Mouse (Mus musculus): ENCODE data around the gene Dusp3. TPM values are rescaled to one million over a fixed set of nuclear protein-coding genes. Genes with fewer than 3 reads are reported as not detected.

The Dusp3 gene
- polyA plus RNA-seq, 1 experiment: 13.3 TPM

- Histone ChIP-seq H3K4me1 (ENCODE audit: control insufficient read depth, insufficient read depth, low read length) (no peaks in the 10 kb centered on the region), H3K36me3 (ENCODE audit: control insufficient read depth, insufficient read depth, low read length, poor library complexity, severe bottlenecking) (no peaks in the 10 kb centered on the region), H3K27ac (ENCODE audit: insufficient read depth, low read length) (no peak overlapping the region), H3K9ac (ENCODE audit: low read depth, poor library complexity, severe bottlenecking) (no peak overlapping the region), H3K9me3 (replicated peaks; ENCODE audit: control insufficient read depth, insufficient read depth, low read length, poor library complexity, severe bottlenecking) (no peaks in the 10 kb centered on the region), H3K4me3 (ENCODE audit: low read depth, low read length) (no peak overlapping the region), H3K27me3 (ENCODE audit: control insufficient read depth, insufficient read depth, low read length, poor library complexity, severe bottlenecking) (no peaks in the 10 kb centered on the region)
- TF ChIP-seq EP300 (IDR thresholded peaks at IDR 0.05; ENCODE audit: insufficient read depth, low read depth, low read length): no peak
- no peak for TF ChIP-seq CTCF (IDR thresholded peaks at IDR 0.05; ENCODE audit: low read depth, low read length)
- TF ChIP-seq POLR2A (IDR thresholded peaks at IDR 0.05; ENCODE audit: insufficient read depth, low read length): no peak
Measured at GRCm38 (mm10) chr11:102008954-102009637, 22.3 kb upstream of the Dusp3 start.

GRCm38 (mm10) chr11:102008372-102008771 is 21.6 kb upstream of the Dusp3 start:
- H3K4me1 ChIP-seq (ENCODE audit: control insufficient read depth, insufficient read depth, low read length): no peaks in the 10 kb centered on the region
- no peak overlapping the region for H3K9ac ChIP-seq (ENCODE audit: low read depth, poor library complexity, severe bottlenecking)
- no peaks in the 10 kb centered on the region for H3K9me3 ChIP-seq (replicated peaks; ENCODE audit: control insufficient read depth, insufficient read depth, low read length, poor library complexity, severe bottlenecking)
- H3K27ac ChIP-seq (ENCODE audit: insufficient read depth, low read length): no peak overlapping the region
- no peaks in the 10 kb centered on the region for H3K27me3 ChIP-seq (ENCODE audit: control insufficient read depth, insufficient read depth, low read length, poor library complexity, severe bottlenecking)
- TF ChIP-seq EP300 (IDR thresholded peaks at IDR 0.05; ENCODE audit: insufficient read depth, low read depth, low read length) (no peak), POLR2A (IDR thresholded peaks at IDR 0.05; ENCODE audit: insufficient read depth, low read length) (no peak), CTCF (IDR thresholded peaks at IDR 0.05; ENCODE audit: low read depth, low read length) (no peak)
- H3K36me3 ChIP-seq (ENCODE audit: control insufficient read depth, insufficient read depth, low read length, poor library complexity, severe bottlenecking): no peaks in the 10 kb centered on the region
- H3K4me3 ChIP-seq (ENCODE audit: low read depth, low read length): no peak overlapping the region

- H3K36me3 ChIP-seq (ENCODE audit: control insufficient read depth, insufficient read depth, low read length, poor library complexity, severe bottlenecking): no peaks in the 10 kb centered on the region
- TF ChIP-seq POLR2A (IDR thresholded peaks at IDR 0.05; ENCODE audit: insufficient read depth, low read length): no peak
- no peak for TF ChIP-seq EP300 (IDR thresholded peaks at IDR 0.05; ENCODE audit: insufficient read depth, low read depth, low read length)
- TF ChIP-seq CTCF (IDR thresholded peaks at IDR 0.05; ENCODE audit: low read depth, low read length): no peak
- H3K27ac ChIP-seq (ENCODE audit: insufficient read depth, low read length): no peak overlapping the region
- H3K9me3 ChIP-seq (replicated peaks; ENCODE audit: control insufficient read depth, insufficient read depth, low read length, poor library complexity, severe bottlenecking): no peaks in the 10 kb centered on the region
- no peaks in the 10 kb centered on the region for H3K27me3 ChIP-seq (ENCODE audit: control insufficient read depth, insufficient read depth, low read length, poor library complexity, severe bottlenecking)
- no peak overlapping the region for H3K9ac ChIP-seq (ENCODE audit: low read depth, poor library complexity, severe bottlenecking)
- no peak overlapping the region for H3K4me3 ChIP-seq (ENCODE audit: low read depth, low read length)
- no peaks in the 10 kb centered on the region for H3K4me1 ChIP-seq (ENCODE audit: control insufficient read depth, insufficient read depth, low read length)
Measured at GRCm38 (mm10) chr11:102006688-102007087, 19.9 kb upstream of the Dusp3 start.

- no peak overlapping the region for H3K9ac ChIP-seq (ENCODE audit: low read depth, poor library complexity, severe bottlenecking)
- no peaks in the 10 kb centered on the region for H3K4me1 ChIP-seq (ENCODE audit: control insufficient read depth, insufficient read depth, low read length)
- H3K4me3 ChIP-seq (ENCODE audit: low read depth, low read length): no peak overlapping the region
- H3K27me3 ChIP-seq (ENCODE audit: control insufficient read depth, insufficient read depth, low read length, poor library complexity, severe bottlenecking): no peaks in the 10 kb centered on the region
- no peak overlapping the region for H3K27ac ChIP-seq (ENCODE audit: insufficient read depth, low read length)
- no peaks in the 10 kb centered on the region for H3K36me3 ChIP-seq (ENCODE audit: control insufficient read depth, insufficient read depth, low read length, poor library complexity, severe bottlenecking)
- no peaks in the 10 kb centered on the region for H3K9me3 ChIP-seq (replicated peaks; ENCODE audit: control insufficient read depth, insufficient read depth, low read length, poor library complexity, severe bottlenecking)
- TF ChIP-seq EP300 (IDR thresholded peaks at IDR 0.05; ENCODE audit: insufficient read depth, low read depth, low read length): no peak
- no peak for TF ChIP-seq POLR2A (IDR thresholded peaks at IDR 0.05; ENCODE audit: insufficient read depth, low read length)
- TF ChIP-seq CTCF (IDR thresholded peaks at IDR 0.05; ENCODE audit: low read depth, low read length): no peak
Measured at GRCm38 (mm10) chr11:102006271-102006670, 19.5 kb upstream of the Dusp3 start.

GRCm38 (mm10) chr11:102004251-102004650 is 17.4 kb upstream of the Dusp3 start:
- Histone ChIP-seq H3K27me3 (ENCODE audit: control insufficient read depth, insufficient read depth, low read length, poor library complexity, severe bottlenecking) (no peaks in the 10 kb centered on the region), H3K9me3 (replicated peaks; ENCODE audit: control insufficient read depth, insufficient read depth, low read length, poor library complexity, severe bottlenecking) (no peaks in the 10 kb centered on the region), H3K36me3 (ENCODE audit: control insufficient read depth, insufficient read depth, low read length, poor library complexity, severe bottlenecking) (no peaks in the 10 kb centered on the region), H3K4me1 (ENCODE audit: control insufficient read depth, insufficient read depth, low read length) (no peaks in the 10 kb centered on the region), H3K27ac (ENCODE audit: insufficient read depth, low read length) (no peak overlapping the region), H3K4me3 (ENCODE audit: low read depth, low read length) (no peak overlapping the region), H3K9ac (ENCODE audit: low read depth, poor library complexity, severe bottlenecking) (no peak overlapping the region)
- TF ChIP-seq EP300 (IDR thresholded peaks at IDR 0.05; ENCODE audit: insufficient read depth, low read depth, low read length) (no peak), CTCF (IDR thresholded peaks at IDR 0.05; ENCODE audit: low read depth, low read length) (peak; percentile 68)

GRCm38 (mm10) chr11:101999466-101999865 is 12.7 kb upstream of the Dusp3 start:
- Histone ChIP-seq H3K4me3 (ENCODE audit: low read depth, low read length) (no peak overlapping the region), H3K9ac (ENCODE audit: low read depth, poor library complexity, severe bottlenecking) (no peak overlapping the region), H3K27me3 (ENCODE audit: control insufficient read depth, insufficient read depth, low read length, poor library complexity, severe bottlenecking) (no peaks in the 10 kb centered on the region), H3K36me3 (ENCODE audit: control insufficient read depth, insufficient read depth, low read length, poor library complexity, severe bottlenecking) (no peaks in the 10 kb centered on the region), H3K9me3 (replicated peaks; ENCODE audit: control insufficient read depth, insufficient read depth, low read length, poor library complexity, severe bottlenecking) (no peaks in the 10 kb centered on the region), H3K4me1 (ENCODE audit: control insufficient read depth, insufficient read depth, low read length) (no peaks in the 10 kb centered on the region), H3K27ac (ENCODE audit: insufficient read depth, low read length) (no peak overlapping the region)
- TF ChIP-seq CTCF (IDR thresholded peaks at IDR 0.05; ENCODE audit: low read depth, low read length): no peak
- TF ChIP-seq POLR2A (IDR thresholded peaks at IDR 0.05; ENCODE audit: insufficient read depth, low read length): no peak
- TF ChIP-seq EP300 (IDR thresholded peaks at IDR 0.05; ENCODE audit: insufficient read depth, low read depth, low read length): no peak
